Mouse (Mus musculus) lung, adult 2 months (tissue): Measurements from ENCODE around the gene Tk1.

Source experiments
- CTCF ChIP-seq: fragments of 200-500 bp; IDR thresholded peaks from 2 replicates; pipeline ENCODE4 v1.5.1; 2011; ENCODE audit warnings: mild to moderate bottlenecking, low read length, control low read depth; ENCODE audit not compliant: insufficient read depth
- POLR2A ChIP-seq: fragments of 200-500 bp; IDR thresholded peaks from 2 replicates; pipeline ENCODE4 v1.6.1; 2011; ENCODE audit warnings: low read depth, mild to moderate bottlenecking, control low read depth, low read length, borderline replicate concordance; ENCODE audit errors: extremely low read depth

DNA sequence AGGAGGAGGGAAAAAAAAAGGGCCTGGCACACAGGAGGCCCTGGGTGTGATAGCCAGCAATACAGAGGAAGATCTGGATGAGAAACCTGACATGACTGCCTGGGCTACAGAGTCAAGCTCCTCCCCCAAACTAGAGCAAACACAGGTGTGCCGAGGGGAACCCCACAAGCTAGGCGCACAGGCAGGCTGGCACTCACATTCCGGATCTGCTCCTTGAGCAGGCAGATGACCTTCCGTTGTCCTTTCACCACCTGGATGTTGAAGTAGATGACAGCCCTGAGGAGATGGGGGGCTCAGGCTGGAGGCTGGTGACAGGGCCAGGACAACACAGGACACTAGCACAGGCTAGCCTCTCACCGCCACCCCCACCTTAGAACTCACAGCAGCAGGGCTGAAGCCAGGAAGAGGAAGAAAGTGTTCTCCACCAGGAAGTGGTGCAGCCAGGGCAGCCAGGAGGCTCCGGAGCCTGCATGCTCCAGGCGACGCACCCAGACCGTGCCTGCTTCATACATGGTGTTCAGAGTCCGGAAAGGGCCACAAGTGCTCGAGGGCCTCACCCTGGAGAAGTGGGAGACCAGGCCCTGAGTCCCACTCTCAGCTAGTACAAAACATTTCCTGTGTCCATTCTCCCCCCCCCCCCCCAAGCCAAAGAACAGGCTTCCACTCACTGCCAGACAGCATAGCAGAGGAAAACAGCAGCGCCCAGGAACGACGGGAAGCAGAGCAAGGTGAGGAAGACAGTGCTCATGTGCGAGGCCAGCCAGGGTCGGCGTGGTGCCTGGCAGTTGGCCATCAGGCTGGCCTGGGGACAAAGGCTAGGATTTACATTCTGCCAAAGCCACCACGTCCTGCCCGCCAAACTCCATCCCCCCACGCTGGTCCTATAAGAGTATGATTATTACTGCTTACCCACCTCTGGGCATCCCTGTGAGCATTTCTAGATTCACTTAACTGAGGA is 56.9 kb downstream of the Tk1 start:
- no peak for TF ChIP-seq CTCF
- no peak for TF ChIP-seq POLR2A
